Mouse (Mus musculus): Measurements from ENCODE around the gene Fam240b. TPM values are rescaled to one million over a fixed set of nuclear protein-coding genes. Genes with fewer than 3 reads are reported as not detected.

Fam240b gene
- not detected in 2 replicates for polyA plus RNA-seq (2016; fragmentation: Nextera tagmentation; extraction: Ambion mirVana)

- Histone ChIP-seq H3K4me1 (replicated peaks) (no peaks in the 10 kb centered on the region), H3K36me3 (no peaks in the 10 kb centered on the region), H3K9me3 (no peaks in the 10 kb centered on the region), H3K27me3 (ENCODE audit: insufficient read depth, poor library complexity, severe bottlenecking) (no peaks in the 10 kb centered on the region), H3K27ac (no peak within 1 kb of the TSS), H3K4me3 (no peak within 1 kb of the TSS)
- no peak for DNase-seq (ENCODE audit: low spot score)
- WGBS: 88% methylated on average over 6 of the region's 6 CpGs
These were observed at the start of gene Fam240b for GRCm38 (mm10) chr13:64497692-64498091. TSS of gene Fam240b (minus strand) at chr13:64497792.

- peaks cover 6% of the 10 kb centered on the region; the same call in 1 of the 2 replicates for H3K4me1 ChIP-seq (replicated peaks)
- DNase-seq (ENCODE audit: low spot score): no peak
- no peak overlapping the region for H3K4me3 ChIP-seq
- 81% methylated on average over 5 of the region's 5 CpGs for WGBS
- H3K27ac ChIP-seq: no peak overlapping the region
- no peaks in the 10 kb centered on the region for H3K27me3 ChIP-seq (ENCODE audit: insufficient read depth, poor library complexity, severe bottlenecking)
- H3K36me3 ChIP-seq: no peaks in the 10 kb centered on the region
- no peaks in the 10 kb centered on the region for H3K9me3 ChIP-seq
These were observed 32.5 kb upstream of the Fam240b start for GRCm38 (mm10) chr13:64530139-64530538.

GRCm38 (mm10) chr13:64526515-64527285 is 29.1 kb upstream of the Fam240b start:
- H3K9me3 ChIP-seq: no peaks in the 10 kb centered on the region
- no peak for DNase-seq (ENCODE audit: low spot score)
- peaks cover 6% of the 10 kb centered on the region; the same call in 1 of the 2 replicates for H3K4me1 ChIP-seq (replicated peaks)
- no peak overlapping the region; the same call in 1 of the 2 replicates for H3K27ac ChIP-seq
- H3K4me3 ChIP-seq: no peak overlapping the region
- 84% methylated on average over 15 of the region's 15 CpGs for WGBS
- no peaks in the 10 kb centered on the region for H3K36me3 ChIP-seq
- no peaks in the 10 kb centered on the region for H3K27me3 ChIP-seq (ENCODE audit: insufficient read depth, poor library complexity, severe bottlenecking)

DNA sequence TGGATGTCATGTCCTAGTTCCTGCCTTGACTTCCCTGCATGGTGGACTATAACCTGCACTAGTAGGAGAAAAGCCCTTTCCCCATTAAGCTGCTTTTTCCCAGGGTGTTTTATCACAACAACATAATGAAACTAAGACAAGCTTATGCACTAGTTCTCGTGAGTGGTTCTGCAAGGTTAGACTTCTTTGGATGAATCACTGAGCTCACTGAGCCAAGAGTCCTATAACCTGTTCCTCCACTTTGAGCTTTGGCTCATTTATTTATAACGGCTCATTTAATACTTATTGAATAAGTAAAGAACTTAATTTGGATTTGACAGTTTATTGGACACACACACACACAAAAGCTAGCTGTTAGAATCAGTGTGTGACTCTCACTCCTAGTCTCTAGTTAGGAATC is 16.7 kb upstream of the Fam240b start:
- Histone ChIP-seq H3K36me3 (no peaks in the 10 kb centered on the region), H3K4me1 (replicated peaks) (no peaks in the 10 kb centered on the region), H3K9me3 (0 out of 2 replicates have a peak, but pooled peaks cover 4% of the 10 kb centered on the region), H3K27ac (no peak overlapping the region), H3K4me3 (no peak overlapping the region), H3K27me3 (ENCODE audit: insufficient read depth, poor library complexity, severe bottlenecking) (no peaks in the 10 kb centered on the region)
- DNase-seq (ENCODE audit: low spot score): no peak
- WGBS: 85% methylated on average over 2 of the region's 2 CpGs

GRCm38 (mm10) chr13:64511616-64512015 is 14.0 kb upstream of the Fam240b start:
- no peaks in the 10 kb centered on the region for H3K27me3 ChIP-seq (ENCODE audit: insufficient read depth, poor library complexity, severe bottlenecking)
- H3K27ac ChIP-seq: no peak overlapping the region
- no peaks in the 10 kb centered on the region for H3K4me1 ChIP-seq (replicated peaks)
- H3K4me3 ChIP-seq: no peak overlapping the region
- no peak for DNase-seq (ENCODE audit: low spot score)
- H3K9me3 ChIP-seq: 0 out of 2 replicates have a peak, but pooled peaks cover 4% of the 10 kb centered on the region
- H3K36me3 ChIP-seq: no peaks in the 10 kb centered on the region

- no peaks in the 10 kb centered on the region for H3K36me3 ChIP-seq
- no peak overlapping the region for H3K4me3 ChIP-seq
- H3K9me3 ChIP-seq: 0 out of 2 replicates have a peak, but pooled peaks cover 2% of the 10 kb centered on the region
- no peak overlapping the region for H3K27ac ChIP-seq
- no peak for DNase-seq (ENCODE audit: low spot score)
- no peaks in the 10 kb centered on the region for H3K4me1 ChIP-seq (replicated peaks)
- no peaks in the 10 kb centered on the region for H3K27me3 ChIP-seq (ENCODE audit: insufficient read depth, poor library complexity, severe bottlenecking)
These were observed 9.8 kb upstream of the Fam240b start for GRCm38 (mm10) chr13:64507361-64507760.

GRCm38 (mm10) chr13:64502833-64503232 is 5.2 kb upstream of the Fam240b start:
- WGBS: 81% methylated on average over 3 of the region's 3 CpGs
- H3K4me3 ChIP-seq: no peak overlapping the region
- no peaks in the 10 kb centered on the region for H3K27me3 ChIP-seq (ENCODE audit: insufficient read depth, poor library complexity, severe bottlenecking)

GRCm38 (mm10) chr13:64493586-64493985 is 4.0 kb downstream of the Fam240b start:
- H3K9me3 ChIP-seq: no peaks in the 10 kb centered on the region
- H3K4me1 ChIP-seq (replicated peaks): no peaks in the 10 kb centered on the region
- DNase-seq (ENCODE audit: low spot score): no peak
- H3K36me3 ChIP-seq: no peaks in the 10 kb centered on the region
- WGBS: 81% methylated on average over 5 of the region's 5 CpGs
- no peak overlapping the region for H3K4me3 ChIP-seq
- no peaks in the 10 kb centered on the region for H3K27me3 ChIP-seq (ENCODE audit: insufficient read depth, poor library complexity, severe bottlenecking)
- H3K27ac ChIP-seq: no peak overlapping the region

More at GRCm38 (mm10) chr13:64502833-64503232, 5.2 kb upstream of the Fam240b start:
- Histone ChIP-seq H3K36me3 (no peaks in the 10 kb centered on the region), H3K27ac (no peak overlapping the region), H3K4me1 (replicated peaks) (no peaks in the 10 kb centered on the region), H3K9me3 (no peaks in the 10 kb centered on the region)
- no peak for DNase-seq (ENCODE audit: low spot score)

DNA sequence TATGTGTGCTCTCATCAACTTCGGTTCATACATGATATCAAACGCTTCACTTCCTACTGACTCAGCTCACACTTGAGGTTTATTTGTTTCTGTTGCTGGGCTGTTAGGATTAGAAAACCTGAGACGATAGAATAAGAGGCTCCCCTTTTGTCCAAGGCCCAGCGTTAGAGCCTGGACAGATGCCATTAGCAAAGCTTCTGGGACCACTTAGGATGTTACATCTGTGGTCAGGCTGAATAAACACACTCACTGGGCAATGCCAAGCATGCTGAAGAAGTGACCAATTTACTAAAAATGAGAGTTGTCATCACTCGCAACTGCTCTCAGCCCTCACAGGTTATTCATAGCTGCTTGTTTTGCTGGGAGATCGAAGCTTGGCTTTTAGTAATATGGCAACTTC is 7.7 kb downstream of the Fam240b start:
- Histone ChIP-seq H3K36me3 (no peaks in the 10 kb centered on the region), H3K27ac (no peak overlapping the region), H3K4me1 (replicated peaks) (no peaks in the 10 kb centered on the region), H3K4me3 (no peak overlapping the region), H3K9me3 (no peaks in the 10 kb centered on the region), H3K27me3 (ENCODE audit: insufficient read depth, poor library complexity, severe bottlenecking) (no peaks in the 10 kb centered on the region)
- WGBS: 80% methylated on average over 6 of the region's 6 CpGs
- no peak for DNase-seq (ENCODE audit: low spot score)

GRCm38 (mm10) chr13:64479960-64480359 is 17.6 kb downstream of the Fam240b start:
- DNase-seq (ENCODE audit: low spot score): no peak
- Histone ChIP-seq H3K27ac (no peak overlapping the region), H3K4me3 (no peak overlapping the region), H3K9me3 (no peaks in the 10 kb centered on the region), H3K4me1 (replicated peaks) (no peaks in the 10 kb centered on the region), H3K27me3 (ENCODE audit: insufficient read depth, poor library complexity, severe bottlenecking) (no peaks in the 10 kb centered on the region), H3K36me3 (no peaks in the 10 kb centered on the region)
- 92% methylated on average over 3 of the region's 3 CpGs for WGBS

DNA sequence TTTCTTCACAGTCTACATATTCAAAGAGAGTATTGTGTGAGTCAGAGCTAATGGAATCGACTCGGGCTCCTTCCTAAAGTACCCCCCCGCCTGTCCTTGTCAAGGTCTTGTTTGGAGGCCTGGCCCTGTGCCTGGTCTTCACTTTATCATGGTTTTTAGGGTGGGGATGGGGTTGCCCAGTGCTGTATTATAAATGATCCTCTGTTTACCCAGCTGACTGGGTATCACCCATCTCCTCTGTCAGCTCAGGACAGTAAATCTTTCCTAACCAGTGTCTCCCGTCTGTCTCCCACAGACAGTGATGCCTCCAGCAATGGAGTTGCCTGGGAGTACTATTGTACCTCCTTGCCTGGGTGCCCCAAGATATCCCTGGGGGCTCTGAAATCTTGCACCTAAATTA is 19.6 kb downstream of the Fam240b start:
- DNase-seq (ENCODE audit: low spot score): no peak
- no peak overlapping the region for H3K27ac ChIP-seq
- 84% methylated on average over 4 of the region's 4 CpGs for WGBS

GRCm38 (mm10) chr13:64467886-64468285 is 29.7 kb downstream of the Fam240b start:
- H3K36me3 ChIP-seq: no peaks in the 10 kb centered on the region
- no peak overlapping the region for H3K4me3 ChIP-seq
- DNase-seq (ENCODE audit: low spot score): no peak
- H3K4me1 ChIP-seq (replicated peaks): no peaks in the 10 kb centered on the region
- no peak overlapping the region for H3K27ac ChIP-seq
- WGBS: 86% methylated on average over 6 of the region's 6 CpGs
- no peaks in the 10 kb centered on the region for H3K27me3 ChIP-seq (ENCODE audit: insufficient read depth, poor library complexity, severe bottlenecking)
- H3K9me3 ChIP-seq: no peaks in the 10 kb centered on the region

More for the DNA sequence above, 19.6 kb downstream of the Fam240b start:
- H3K4me3 ChIP-seq: no peak overlapping the region
- 0 out of 2 replicates have a peak, but pooled peaks cover 4% of the 10 kb centered on the region for H3K9me3 ChIP-seq
- H3K27me3 ChIP-seq (ENCODE audit: insufficient read depth, poor library complexity, severe bottlenecking): no peaks in the 10 kb centered on the region
- no peaks in the 10 kb centered on the region for H3K36me3 ChIP-seq
- H3K4me1 ChIP-seq (replicated peaks): no peaks in the 10 kb centered on the region

DNA sequence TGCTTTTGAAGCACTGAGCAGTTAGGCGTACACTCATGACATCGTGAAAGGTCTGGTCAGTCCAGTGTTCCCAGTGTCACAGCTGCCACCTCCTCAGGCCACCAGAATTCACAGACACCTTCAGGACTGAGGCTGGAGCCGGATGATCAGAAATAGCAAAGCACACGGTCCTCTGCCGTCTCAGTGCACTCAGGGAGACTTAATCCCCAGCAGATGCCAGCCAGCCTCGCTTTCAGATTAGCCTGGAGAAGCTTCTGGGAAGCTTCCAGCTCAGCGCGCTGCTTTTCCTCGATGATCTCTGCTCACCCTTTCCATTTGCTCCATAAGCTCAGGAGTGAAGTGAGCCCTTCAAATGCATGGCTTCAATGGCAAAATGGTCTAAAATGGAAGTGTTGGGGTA is 32.4 kb downstream of the Fam240b start:
- WGBS: 80% methylated on average over 9 of the region's 9 CpGs

More for the DNA sequence above, 32.4 kb downstream of the Fam240b start:
- H3K4me1 ChIP-seq (replicated peaks): no peaks in the 10 kb centered on the region
- no peak overlapping the region for H3K4me3 ChIP-seq
- no peak overlapping the region for H3K27ac ChIP-seq
- peaks cover 5% of the 10 kb centered on the region; the same call in 1 of the 2 replicates for H3K9me3 ChIP-seq
- no peaks in the 10 kb centered on the region for H3K36me3 ChIP-seq
- DNase-seq (ENCODE audit: low spot score): no peak
- no peaks in the 10 kb centered on the region for H3K27me3 ChIP-seq (ENCODE audit: insufficient read depth, poor library complexity, severe bottlenecking)
